Mouse (Mus musculus) cerebellum, adult 11-12 months (tissue): ENCODE measurements around the gene Lipt2.

ENCODE experiments used
- DNase-seq: peaks from one replicate; pipeline ENCODE4 v3.0.0; 2022

The Lipt2 gene

GRCm38 (mm10) chr7:100159105-100159841 lies at the start of gene Lipt2:
Gene Lipt2 (plus strand): TSS chr7:100159277.
- peak; percentile 96 for DNase-seq

- no peak for DNase-seq
Observed at GRCm38 (mm10) chr7:100111506-100111905, 47.6 kb upstream of the Lipt2 start.

GRCm38 (mm10) chr7:100113821-100114220 lies 45.3 kb upstream of the Lipt2 start:
- no peak for DNase-seq

- DNase-seq, result no peak
Observed at GRCm38 (mm10) chr7:100114279-100114678, 44.8 kb upstream of the Lipt2 start.

GRCm38 (mm10) chr7:100120791-100121261 lies 38.3 kb upstream of the Lipt2 start:
- no peak for DNase-seq

- DNase-seq, result peak; percentile 96
Observed at GRCm38 (mm10) chr7:100121376-100121789, 37.7 kb upstream of the Lipt2 start, which contains the start of gene Pold3. Gene Pold3 (minus strand): TSS chr7:100121565.

- no peak for DNase-seq
Observed at GRCm38 (mm10) chr7:100123486-100123885, 35.6 kb upstream of the Lipt2 start.

GRCm38 (mm10) chr7:100124211-100124610 lies 34.9 kb upstream of the Lipt2 start:
- DNase-seq, result no peak

- DNase-seq, result no peak
Observed at GRCm38 (mm10) chr7:100125166-100125565, 33.9 kb upstream of the Lipt2 start.

GRCm38 (mm10) chr7:100126514-100126913 lies 32.6 kb upstream of the Lipt2 start:
- DNase-seq, result no peak

- no peak for DNase-seq
Observed at GRCm38 (mm10) chr7:100128262-100129041, 30.6 kb upstream of the Lipt2 start.

GRCm38 (mm10) chr7:100130592-100130991 lies 28.5 kb upstream of the Lipt2 start:
- DNase-seq, result no peak

- DNase-seq, result no peak
Observed at GRCm38 (mm10) chr7:100132379-100132778, 26.7 kb upstream of the Lipt2 start.

GRCm38 (mm10) chr7:100137038-100137437 lies 22.0 kb upstream of the Lipt2 start:
- DNase-seq, result no peak

- DNase-seq, result no peak
Observed at GRCm38 (mm10) chr7:100138075-100138474, 21.0 kb upstream of the Lipt2 start.

GRCm38 (mm10) chr7:100140591-100140990 lies 18.5 kb upstream of the Lipt2 start:
- DNase-seq, result no peak

- no peak for DNase-seq
Observed at GRCm38 (mm10) chr7:100148586-100148985, 10.5 kb upstream of the Lipt2 start.

- no peak for DNase-seq
Observed at GRCm38 (mm10) chr7:100150086-100150485, 9.0 kb upstream of the Lipt2 start.

GRCm38 (mm10) chr7:100150626-100151025 lies 8.5 kb upstream of the Lipt2 start:
- DNase-seq, result no peak

GRCm38 (mm10) chr7:100157669-100158068 lies 1.4 kb upstream of the Lipt2 start:
- no peak for DNase-seq

- DNase-seq, result no peak
Observed at GRCm38 (mm10) chr7:100160006-100160405, 929 bp downstream of the Lipt2 start.

GRCm38 (mm10) chr7:100163506-100163905 lies 4.4 kb downstream of the Lipt2 start:
- DNase-seq, result no peak

GRCm38 (mm10) chr7:100168654-100169053 lies 9.6 kb downstream of the Lipt2 start:
- no peak for DNase-seq

- DNase-seq, result no peak
Observed at GRCm38 (mm10) chr7:100170756-100171155, 11.7 kb downstream of the Lipt2 start.
